Mouse (Mus musculus) forebrain, embryonic 11.5 days (tissue): ENCODE measurements at regions not wholly inside any gene's neighbourhood (a gene's known extent, or its start where the extent isn't known, plus 50 kb on each side); places are given as distances from the start of the nearest gene placed in this dataset. TPM values are rescaled to one million over a fixed set of nuclear protein-coding genes. Genes with fewer than 3 reads are reported as not detected.

Experiments used
- microRNA-seq: library from miRNA; unstranded; fragments of <30 nt; microRNA quantifications from one replicate; pipeline ENCODE4, GENCODE M21; 2016; ENCODE audit not compliant: insufficient number of aligned reads

Small RNA genes lying in the stretch of these regions (microRNA-seq; reads per million reads assigned to microRNA genes)
- gene Gm22696: not detected
